Mouse (Mus musculus) liver, adult 2 months (tissue): ENCODE measurements around the gene A630095N17Rik. TPM values are rescaled to one million over a fixed set of nuclear protein-coding genes. Genes with fewer than 3 reads are reported as not detected.

Experiments
- DNase-seq: peaks from one replicate; pipeline ENCODE4 v3.0.0-alpha.2; 2011; ENCODE audit warnings: low read depth, low spot score; ENCODE audit errors: extremely low read depth
- H3K27ac ChIP-seq: fragments of 200-500 bp; replicated peaks from 2 replicates; pipeline ENCODE4 v1.5.1; 2012; ENCODE audit warnings: low read depth, mild to moderate bottlenecking, control low read depth, inconsistent platforms, low read length; ENCODE audit not compliant: insufficient read depth
- H3K27me3 ChIP-seq: fragments of 200-500 bp; 2 replicates; pipeline ENCODE4 v1.6.1; 2012; ENCODE audit warnings: mild to moderate bottlenecking, moderate library complexity, low read length, inconsistent platforms; ENCODE audit not compliant: control insufficient read depth, insufficient read depth
- H3K36me3 ChIP-seq: fragments of 200-500 bp; 2 replicates; pipeline ENCODE4 v1.6.1; 2012; ENCODE audit warnings: low read length, inconsistent platforms; ENCODE audit not compliant: control insufficient read depth, insufficient read depth
- H3K4me1 ChIP-seq: fragments of 200-500 bp; 2 replicates; pipeline ENCODE4 v1.6.1; 2011; ENCODE audit warnings: low read length; ENCODE audit not compliant: control insufficient read depth, insufficient read depth
- H3K4me3 ChIP-seq: fragments of 200-500 bp; 2 replicates; pipeline ENCODE4 v1.5.1; 2011; ENCODE audit warnings: low read depth, mild to moderate bottlenecking, control low read depth, low read length, moderate library complexity; ENCODE audit not compliant: insufficient read depth
- H3K79me2 ChIP-seq: fragments of 200-500 bp; 2 replicates; pipeline ENCODE4 v1.6.1; 2012; ENCODE audit warnings: inconsistent platforms, mild to moderate bottlenecking, low read length, moderate library complexity; ENCODE audit not compliant: control insufficient read depth, insufficient read depth
- H3K9ac ChIP-seq: fragments of 200-500 bp; 2 replicates; pipeline ENCODE4 v1.6.1; 2012; ENCODE audit warnings: low read depth, mild to moderate bottlenecking, control low read depth, inconsistent platforms, low read length
- CTCF ChIP-seq: fragments of 200-500 bp; IDR thresholded peaks from 2 replicates; pipeline ENCODE4 v1.5.1; 2011; ENCODE audit warnings: low read depth, low read length, control low read depth
- POLR2A ChIP-seq: fragments of 200-500 bp; IDR thresholded peaks from 2 replicates; pipeline ENCODE4 v1.6.1; 2011; ENCODE audit warnings: low read length, control low read depth; ENCODE audit not compliant: insufficient read depth; ENCODE audit errors: extremely low read depth
- WGBS: fragments of 180-500 bp; shearing (Covaris S2); methylation state at CpG from one replicate; pipeline ENCODE4 v1.1.7; 2018; 5-methylcytosine and 5-hydroxymethylcytosine counted together
- polyA plus RNA-seq: library from polyadenylated mRNA; depleted of rRNA; stranded (reverse); fragments of >200 nt; gene quantifications from 2 replicates; pipeline ENCODE4 v1.2.3, GENCODE M21; 2012; rRNA removed
- total RNA-seq: library from RNA; depleted of rRNA; stranded (reverse); fragments of >200 nt; gene quantifications from 2 replicates; pipeline ENCODE4 v1.2.3, GENCODE M21; 2014; rRNA removed

Gene A630095N17Rik
- total RNA-seq (not detected in 2 replicates), polyA plus RNA-seq (not detected in 2 replicates)

DNA sequence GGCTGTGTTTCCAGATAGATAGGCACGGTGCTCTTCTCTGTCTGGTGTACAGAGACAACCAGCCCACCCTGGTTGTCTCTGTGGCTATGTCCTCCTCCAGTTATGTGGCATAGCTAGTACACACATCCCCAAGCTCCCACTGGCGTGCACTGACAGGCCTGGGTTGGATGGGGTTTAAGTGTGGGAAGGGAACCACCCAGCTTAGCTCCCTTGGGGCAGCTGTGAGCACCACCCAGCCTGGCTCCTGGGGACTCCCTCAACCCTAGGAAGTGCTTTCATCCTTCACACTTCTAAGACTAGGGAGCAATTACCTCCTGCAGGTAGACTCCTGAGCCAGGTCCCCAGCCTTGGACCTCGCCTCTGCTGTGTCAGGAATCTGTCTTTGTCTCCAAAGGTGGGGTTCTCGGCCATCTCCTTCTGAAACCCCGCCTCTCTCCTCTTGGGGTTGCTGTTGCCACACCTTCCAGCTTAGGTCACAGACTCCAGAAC, at the start of gene A630095N17Rik:
Gene A630095N17Rik, minus strand, starts transcription at position 439 of the 489 bp plus-strand sequence.
- Histone ChIP-seq H3K36me3 (no peaks in the 10 kb centered on the region), H3K79me2 (0 out of 2 replicates have a peak, but pooled peaks cover 2% of the 10 kb centered on the region), H3K27me3 (no peaks in the 10 kb centered on the region), H3K4me1 (peaks cover 2% of the 10 kb centered on the region), H3K4me3 (no peak within 1 kb of the TSS), H3K27ac (no peak within 1 kb of the TSS), H3K9ac (no peak within 1 kb of the TSS)
- TF ChIP-seq CTCF (no peak), POLR2A (no peak)
- 83% methylated on average over 5 of the region's 5 CpGs for WGBS
- DNase-seq, result no peak

DNA sequence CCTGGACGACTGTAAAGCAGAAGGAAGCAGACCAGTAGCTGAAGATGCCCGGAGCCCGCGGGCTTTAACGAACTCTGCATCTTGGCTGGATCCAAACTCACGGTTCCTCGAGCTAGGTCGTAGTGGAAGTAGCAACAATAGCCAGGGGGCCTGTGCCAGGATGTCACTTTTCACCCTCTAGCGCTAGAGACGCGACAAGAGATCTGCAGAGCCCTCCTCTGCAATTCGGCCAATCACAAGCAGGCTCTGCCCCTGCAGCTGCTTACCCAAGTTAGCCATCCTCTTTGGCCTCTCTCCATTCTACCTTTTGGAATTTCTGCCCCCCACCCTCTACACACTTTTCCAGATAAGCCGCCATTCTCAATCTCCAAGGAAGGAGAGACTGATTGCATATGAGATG, 46.3 kb upstream of the A630095N17Rik start, which contains the start of gene Resp18:
Gene Resp18, minus strand, starts transcription at position 188 of the 400 bp plus-strand sequence.
- H3K27ac ChIP-seq, result no peak within 1 kb of the TSS
- H3K4me3 ChIP-seq, result no peak within 1 kb of the TSS
- H3K27me3 ChIP-seq, result no peaks in the 10 kb centered on the region; the same call in 1 of the 2 replicates
- no peaks in the 10 kb centered on the region for H3K36me3 ChIP-seq
- no peaks in the 10 kb centered on the region for H3K4me1 ChIP-seq
- WGBS, result 10% methylated on average over 13 of the region's 13 CpGs
- TF ChIP-seq POLR2A (no peak), CTCF (no peak)
- no peak within 1 kb of the TSS for H3K9ac ChIP-seq
- DNase-seq, result no peak
- no peaks in the 10 kb centered on the region for H3K79me2 ChIP-seq

DNA sequence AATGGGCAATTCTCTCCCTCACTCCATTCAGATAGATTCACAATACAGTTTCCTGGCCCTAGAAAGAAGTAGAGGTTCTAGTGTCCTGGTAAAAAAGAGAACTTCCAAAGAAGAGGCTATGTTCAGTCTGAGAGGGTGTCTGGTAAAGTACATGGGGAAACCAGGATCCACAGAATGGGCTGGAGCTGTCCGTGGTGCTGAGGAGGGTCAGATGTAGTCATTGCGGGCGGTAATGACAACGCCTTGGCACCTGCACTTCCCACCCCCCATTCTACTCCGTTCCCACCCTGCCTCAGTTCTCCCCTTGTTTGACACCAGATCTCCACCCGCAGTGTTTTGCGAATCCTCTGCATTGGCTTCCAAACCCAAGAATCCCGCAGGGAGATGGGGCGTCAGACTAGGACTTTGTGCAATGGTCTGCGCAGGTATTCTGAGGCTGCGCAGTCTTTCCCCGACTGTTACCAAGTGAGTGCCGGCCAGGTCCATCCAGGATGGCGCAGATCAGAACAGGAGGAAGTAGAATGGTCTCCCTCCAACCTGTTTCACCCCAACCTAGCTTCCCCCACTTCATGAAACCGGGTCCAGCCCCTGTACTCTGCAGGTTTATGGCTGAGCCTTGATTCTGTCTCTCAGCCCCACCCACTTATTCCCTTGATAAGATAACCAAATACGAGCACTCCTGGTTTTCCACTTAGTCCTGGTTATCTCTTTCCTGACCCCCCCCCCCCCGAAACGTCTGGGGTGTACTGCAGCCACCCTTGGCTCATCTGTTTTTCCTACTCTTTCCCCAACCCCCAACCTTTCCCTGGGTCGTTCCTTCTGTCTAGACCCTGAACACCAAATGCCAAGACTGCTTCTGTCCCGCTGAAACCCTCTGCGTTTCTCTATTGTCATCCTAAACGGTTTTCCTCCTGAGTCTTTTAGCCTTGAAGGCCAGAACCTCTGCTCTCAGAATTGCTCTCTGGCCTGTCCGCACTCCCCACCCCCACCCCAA, 45.6 kb upstream of the A630095N17Rik start:
- TF ChIP-seq CTCF, result no peak
- TF ChIP-seq POLR2A, result no peak
- no peaks in the 10 kb centered on the region for H3K4me1 ChIP-seq
- H3K79me2 ChIP-seq, result no peaks in the 10 kb centered on the region
- no peaks in the 10 kb centered on the region for H3K36me3 ChIP-seq
- WGBS, result 9% methylated on average over 23 of the region's 23 CpGs
- H3K27me3 ChIP-seq, result no peaks in the 10 kb centered on the region; the same call in 1 of the 2 replicates
- no peak overlapping the region for H3K9ac ChIP-seq
- no peak for DNase-seq
- H3K27ac ChIP-seq, result no peak overlapping the region
- no peak overlapping the region for H3K4me3 ChIP-seq

DNA sequence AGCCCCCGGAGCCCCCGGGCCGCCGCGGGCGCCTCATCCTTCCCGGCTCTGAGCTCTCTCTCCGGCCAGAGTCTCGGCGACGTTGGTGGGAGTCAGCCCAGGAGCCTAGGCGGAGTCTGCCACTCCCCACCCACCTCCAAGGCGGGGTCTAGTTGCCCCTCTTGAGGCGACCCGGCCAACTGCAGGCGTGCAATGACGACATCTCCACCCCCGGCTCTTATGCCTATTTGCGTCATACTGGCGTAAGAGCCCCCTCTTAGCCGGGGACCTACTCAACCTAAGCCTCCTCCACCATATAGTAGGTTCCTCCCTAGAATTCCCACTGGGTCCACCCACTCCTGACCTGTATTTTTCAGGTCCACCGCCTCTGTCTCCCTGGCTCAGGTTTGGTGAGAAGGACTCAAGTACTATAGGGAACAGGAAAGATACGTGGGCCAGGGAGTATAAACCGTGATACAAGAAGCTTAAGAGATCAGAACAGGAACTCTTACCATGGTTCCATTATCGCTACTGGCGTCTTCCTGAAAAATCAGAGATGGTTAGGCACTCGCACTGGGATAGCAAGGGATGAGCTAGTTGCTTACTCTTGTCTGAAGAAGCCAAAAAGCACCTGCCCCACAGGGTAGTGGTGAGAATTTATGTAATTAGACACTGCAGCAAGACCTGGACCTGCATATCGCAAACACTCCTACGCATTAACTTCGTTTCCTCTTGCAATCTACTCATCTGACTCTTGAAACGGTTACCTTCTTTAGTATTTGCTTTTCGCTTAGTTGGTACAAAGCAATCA, 32.4 kb upstream of the A630095N17Rik start, which contains the start of gene Ptprn:
Gene Ptprn, minus strand, starts transcription at position 412 of the 790 bp plus-strand sequence.
- DNase-seq, result no peak
- H3K36me3 ChIP-seq, result no peaks in the 10 kb centered on the region
- TF ChIP-seq POLR2A (no peak), CTCF (no peak)
- H3K4me1 ChIP-seq, result no peaks in the 10 kb centered on the region
- WGBS, result 15% methylated on average over 32 of the region's 32 CpGs
- H3K79me2 ChIP-seq, result no peaks in the 10 kb centered on the region
- no peak within 1 kb of the TSS for H3K9ac ChIP-seq
- peaks cover 15% of the 10 kb centered on the region; the same call in 1 of the 2 replicates for H3K27me3 ChIP-seq
- H3K27ac ChIP-seq, result no peak within 1 kb of the TSS
- no peak within 1 kb of the TSS for H3K4me3 ChIP-seq

DNA sequence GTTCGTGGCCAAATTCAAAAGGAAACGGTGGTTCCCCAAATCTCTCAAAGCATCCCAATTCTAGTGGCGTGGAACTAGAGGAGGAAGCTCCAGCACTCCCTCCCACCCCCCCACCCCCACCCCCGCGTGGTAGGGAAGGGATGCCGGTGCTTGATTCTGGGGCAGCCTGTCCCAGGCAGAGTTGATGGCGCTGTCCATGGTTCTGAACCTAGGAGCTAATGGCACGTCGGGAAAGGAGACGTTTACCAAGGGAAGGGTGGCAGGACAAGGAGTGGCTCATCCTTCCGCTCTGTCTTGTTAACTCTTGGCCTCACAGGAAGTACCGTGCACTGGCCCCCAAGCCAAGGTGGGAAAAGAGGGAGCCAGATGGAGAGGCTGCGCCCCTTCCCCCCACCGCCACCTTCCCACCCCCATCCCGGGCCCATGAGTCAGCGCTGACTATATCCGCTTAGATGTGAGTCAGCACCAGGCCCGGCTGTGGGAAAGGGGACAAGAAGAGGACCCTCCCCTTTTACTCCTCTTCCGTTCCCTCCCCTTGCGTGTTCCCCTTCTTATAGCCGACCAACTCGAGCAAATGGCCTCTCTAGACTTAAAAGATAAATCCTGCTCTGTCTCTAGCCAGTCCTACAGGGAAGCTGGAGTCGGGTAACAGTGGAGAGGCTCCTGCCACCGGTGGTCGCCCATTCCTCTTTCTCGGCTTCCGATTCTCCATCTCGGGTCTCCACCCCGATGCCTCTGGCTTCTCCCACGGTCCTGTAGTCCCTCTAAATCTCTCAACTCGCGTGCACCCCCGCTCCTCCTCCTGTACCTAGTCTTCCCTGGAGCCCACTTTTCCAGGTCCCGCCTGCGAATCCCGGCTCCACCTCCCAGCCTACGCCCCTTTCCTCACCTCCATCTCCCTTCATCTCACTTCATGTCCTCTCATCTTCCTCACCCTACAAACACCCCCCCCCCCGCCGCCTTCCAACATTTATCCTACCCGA, 31.4 kb upstream of the A630095N17Rik start:
- no peak for TF ChIP-seq POLR2A
- TF ChIP-seq CTCF, result no peak
- Histone ChIP-seq H3K9ac (no peak overlapping the region), H3K79me2 (no peaks in the 10 kb centered on the region), H3K27me3 (peaks cover 15% of the 10 kb centered on the region; the same call in 1 of the 2 replicates), H3K27ac (no peak overlapping the region), H3K4me3 (no peak overlapping the region), H3K4me1 (no peaks in the 10 kb centered on the region), H3K36me3 (no peaks in the 10 kb centered on the region)
- DNase-seq, result no peak
- WGBS, result 3% methylated on average over 40 of the region's 40 CpGs
